Mouse (Mus musculus): ENCODE measurements at regions not wholly inside any gene's neighbourhood (a gene's known extent, or its start where the extent isn't known, plus 50 kb on each side); places are given as distances from the start of the nearest gene placed in this dataset.
"Not testable (repeated sequence)": the region's sequence is repeated elsewhere in the genome, so short reads cannot be mapped to it uniquely, and the experiment has no call there.

GRCm38 (mm10) chr13:60471602-60472001 is 130.1 kb upstream of the Dapk1 start:
- DNase-seq (ENCODE audit: low spot score), result no peak

GRCm38 (mm10) chr13:60476366-60476765 is 125.4 kb upstream of the Dapk1 start:
- no peak for DNase-seq (ENCODE audit: low spot score)

- no peak for DNase-seq (ENCODE audit: low spot score)
Measured at GRCm38 (mm10) chr13:60478301-60478700, 123.4 kb upstream of the Dapk1 start.

GRCm38 (mm10) chr13:60479043-60479861 is 122.5 kb upstream of the Dapk1 start:
- DNase-seq (ENCODE audit: low spot score), result peak; percentile 69

GRCm38 (mm10) chr13:60479862-60480730 is 121.7 kb upstream of the Dapk1 start:
- DNase-seq (ENCODE audit: low spot score), result peak; percentile 55

- no peak for DNase-seq (ENCODE audit: low spot score)
Measured at GRCm38 (mm10) chr13:60480731-60481431, 120.9 kb upstream of the Dapk1 start.

GRCm38 (mm10) chr13:60481451-60481850 is 120.3 kb upstream of the Dapk1 start:
- DNase-seq (ENCODE audit: low spot score), result not testable (repeated sequence)

- no peak for DNase-seq (ENCODE audit: low spot score)
Measured at GRCm38 (mm10) chr13:60481946-60482345, 119.8 kb upstream of the Dapk1 start.

- DNase-seq (ENCODE audit: low spot score), result no peak
Measured at GRCm38 (mm10) chr13:60486105-60486504, 115.6 kb upstream of the Dapk1 start.

GRCm38 (mm10) chr13:60486871-60487270 is 114.9 kb upstream of the Dapk1 start:
- DNase-seq (ENCODE audit: low spot score), result no peak

- DNase-seq (ENCODE audit: low spot score), result no peak
Measured at GRCm38 (mm10) chr13:60488131-60488883, 113.4 kb upstream of the Dapk1 start.

GRCm38 (mm10) chr13:60488884-60489265 is 112.9 kb upstream of the Dapk1 start:
- no peak for DNase-seq (ENCODE audit: low spot score)

GRCm38 (mm10) chr13:60491948-60492464 is 109.7 kb upstream of the Dapk1 start:
- DNase-seq (ENCODE audit: low spot score), result no peak

- no peak for DNase-seq (ENCODE audit: low spot score)
Measured at GRCm38 (mm10) chr13:60493836-60494235, 107.9 kb upstream of the Dapk1 start.

- DNase-seq (ENCODE audit: low spot score), result no peak
Measured at GRCm38 (mm10) chr13:60497714-60498400, 103.9 kb upstream of the Dapk1 start.

GRCm38 (mm10) chr13:60504196-60504595 is 97.6 kb upstream of the Dapk1 start:
- no peak for DNase-seq (ENCODE audit: low spot score)

- no peak for DNase-seq (ENCODE audit: low spot score)
Measured at GRCm38 (mm10) chr13:60507611-60508010, 94.1 kb upstream of the Dapk1 start.

GRCm38 (mm10) chr13:60508054-60508453 is 93.7 kb upstream of the Dapk1 start:
- DNase-seq (ENCODE audit: low spot score), result no peak

- DNase-seq (ENCODE audit: low spot score), result no peak
Measured at GRCm38 (mm10) chr13:60508856-60509255, 92.9 kb upstream of the Dapk1 start.

- no peak for DNase-seq (ENCODE audit: low spot score)
Measured at GRCm38 (mm10) chr13:60511101-60511500, 90.6 kb upstream of the Dapk1 start.

GRCm38 (mm10) chr13:60511628-60512027 is 90.1 kb upstream of the Dapk1 start:
- no peak for DNase-seq (ENCODE audit: low spot score)

Data from MN1 (cell line).